In the genomic region with DNA sequence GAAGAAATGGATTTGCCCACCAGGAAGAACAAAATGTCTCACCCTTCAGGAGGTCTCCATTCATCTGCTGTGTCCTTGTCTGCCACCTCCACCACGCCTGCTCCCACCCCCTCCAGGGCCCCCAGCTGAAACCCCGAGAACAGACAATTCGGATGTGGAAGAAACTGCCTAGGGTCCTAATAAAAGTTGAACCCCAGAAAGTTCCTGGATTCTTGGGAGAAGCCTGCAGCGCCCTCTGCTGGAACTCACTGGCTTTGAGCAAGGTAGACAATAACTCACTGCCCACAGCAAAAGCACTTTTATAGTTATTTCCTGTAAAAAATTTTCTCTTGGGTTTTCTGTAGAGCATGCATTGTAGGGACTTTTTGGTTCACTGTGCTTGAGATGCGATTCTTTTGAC, we compare ENCODE assay signal across 9 mouse cellular contexts. TPM values are rescaled to one million over a fixed set of nuclear protein-coding genes. Genes with fewer than 3 reads are reported as not detected.
DNase-seq lines count a peak whose midpoint lies in the region; ATAC-seq lines count a peak whose summit lies in the region.
"Had no signal": no experiment of that assay in that cellular context is flagged by ENCODE, and none has a peak within 500 bp of the region (broad histone marks: within the 10 kb centered on the region; RNA-seq: fewer than 3 reads in every experiment).

No protein-coding gene starts in this region.

- H3K4me2 ChIP-seq in kidney, embryonic 15.5 days, result no peak overlapping the region

- intact Hi-C loops in heart, postnatal 25 days (cut with DNase I), result loop anchor here (2.0 kb wide), 1 partner anchor 482 kb away; no protein-coding TSS in a partner anchor
- intact Hi-C loops in left cerebral cortex, postnatal 25 days (cut with DNase I), result loop anchor here (1.0 kb wide), 1 partner anchor 483 kb away; no protein-coding TSS in a partner anchor

- 7% methylated on average over 5 of the region's 5 CpGs for WGBS in kidney, embryonic 15.5 days

- no peak overlapping the region for H3K9ac ChIP-seq in kidney, embryonic 15.5 days

- H3K27me3 ChIP-seq in kidney, embryonic 15.5 days, result no peaks in the 10 kb centered on the region

- no peaks in the 10 kb centered on the region for H3K9me3 ChIP-seq in kidney, embryonic 15.5 days (replicated peaks)

- peak; percentile 72 for DNase-seq in kidney, adult 18-20 months
- DNase-seq in adrenal gland, postnatal 10 days, result peak; percentile 87
- DNase-seq in embryo, embryonic 9.5 days (ENCODE audit: extremely low spot score), result peak; percentile 65
- peak; percentile 33 for DNase-seq in heart, postnatal 25 days (ENCODE audit: low spot score)
- DNase-seq in left cerebral cortex, postnatal 25 days (ENCODE audit: low spot score in 2 of 2), result peak; percentile 58 to 59
- peak; percentile 26 for DNase-seq in retina, adult 2 months (ENCODE audit: low read depth, low spot score)
- DNase-seq in urinary bladder, adult 18-20 months (ENCODE audit: low spot score in 2 of 2), result peak; percentile 35 to 57

- H3K4me1 ChIP-seq in kidney, embryonic 15.5 days, result no peaks in the 10 kb centered on the region

- H3K27ac ChIP-seq in kidney, embryonic 15.5 days, result no peak overlapping the region

- no peak overlapping the region for H3K4me3 ChIP-seq in kidney, embryonic 15.5 days (replicated peaks)

- no peak for ATAC-seq in kidney, embryonic 15.5 days (replicated peaks; ENCODE audit: low FRiP score)

- H3K36me3 ChIP-seq in kidney, embryonic 15.5 days, result no peaks in the 10 kb centered on the region

RNA-seq across cellular contexts. Expression of a gene that starts 9.3 kb away (rescaled TPM):
- not detected in 2 replicates for polyA plus RNA-seq in kidney, embryonic 15.5 days (2015; fragmentation: Nextera tagmentation; extraction: Ambion mirVana)
- total RNA-seq in adrenal gland, postnatal 10 days (2021), result not detected
- total RNA-seq in heart, postnatal 25 days (2021), result not detected
- total RNA-seq in left cerebral cortex, postnatal 25 days (2021), result not detected
- total RNA-seq: neutrophil, adult 5-6 weeks had no signal

RNA-seq across cellular contexts. Expression of a gene that starts 22.8 kb away (rescaled TPM):
- polyA plus RNA-seq in kidney, embryonic 15.5 days (2015; fragmentation: Nextera tagmentation; extraction: Ambion mirVana), result not detected in 2 replicates
- total RNA-seq in adrenal gland, postnatal 10 days (2021), result not detected
- total RNA-seq in heart, postnatal 25 days (2021), result not detected
- total RNA-seq in left cerebral cortex, postnatal 25 days (2021), result not detected
- total RNA-seq: neutrophil, adult 5-6 weeks had no signal

RNA-seq across cellular contexts. Expression of a gene that starts 36.5 kb away (rescaled TPM):
- not detected in 2 replicates for polyA plus RNA-seq in kidney, embryonic 15.5 days (2015; fragmentation: Nextera tagmentation; extraction: Ambion mirVana)
- not detected for total RNA-seq in adrenal gland, postnatal 10 days (2021)
- not detected for total RNA-seq in heart, postnatal 25 days (2021)
- not detected for total RNA-seq in left cerebral cortex, postnatal 25 days (2021)
- total RNA-seq: neutrophil, adult 5-6 weeks had no signal

Comparison
In these comparisons a context has a peak if more than half of its experiments do, and no peak if none do; other contexts are left out.
1. DNase-seq: peak in every context shown above with its lines; median percentile 87 in adrenal gland, postnatal 10 days; 72 in kidney, adult 18-20 months; 65 in embryo, embryonic 9.5 days; 58 in left cerebral cortex, postnatal 25 days; 46 in urinary bladder, adult 18-20 months; 33 in heart, postnatal 25 days; 26 in retina, adult 2 months.